Mouse (Mus musculus): ENCODE results near the gene Il9. TPM values are rescaled to one million over a fixed set of nuclear protein-coding genes. Genes with fewer than 3 reads are reported as not detected.

Gene Il9
- polyA plus RNA-seq, 1 experiment from 2014 or later = not detected

DNA sequence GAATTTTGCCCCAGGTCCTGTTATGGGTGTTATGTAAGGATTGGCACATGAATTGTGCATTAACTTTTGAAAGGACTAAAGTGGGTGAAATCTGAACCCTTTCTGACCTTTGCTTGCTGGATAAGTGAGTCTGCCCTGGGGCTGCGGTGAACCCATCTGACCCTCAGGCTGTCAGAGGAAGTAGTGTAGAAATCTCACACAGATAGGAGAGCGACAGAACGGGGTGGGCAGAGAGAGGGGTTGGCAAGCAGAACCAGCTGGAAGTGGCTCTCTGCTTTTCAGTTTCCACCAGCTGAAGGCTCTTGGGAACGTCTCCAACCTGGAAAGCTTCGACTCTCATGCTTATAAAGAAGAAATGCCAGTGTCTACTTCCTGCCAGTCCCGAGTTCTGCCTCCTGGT, 4.8 kb downstream of the Il9 start:
- Histone ChIP-seq H3K27ac (ENCODE audit: low read length) (no peak overlapping the region), H3K9ac (replicated peaks; ENCODE audit: low read depth, low read length) (no peak overlapping the region), H3K4me1 (replicated peaks; ENCODE audit: control insufficient read depth, insufficient read depth, low read length) (peaks cover 11% of the 10 kb centered on the region), H3K27me3 (replicated peaks; ENCODE audit: control insufficient read depth, insufficient read depth, low read length) (no peaks in the 10 kb centered on the region), H3K9me3 (ENCODE audit: control insufficient read depth, low read length) (no peaks in the 10 kb centered on the region), H3K4me2 (ENCODE audit: low read length) (no peak overlapping the region), H3K36me3 (ENCODE audit: control insufficient read depth, insufficient read depth) (no peaks in the 10 kb centered on the region), H3K4me3 (replicated peaks; ENCODE audit: low read length) (no peak overlapping the region)
- peak; percentile 68 for ATAC-seq
- WGBS = 40% methylated on average over 6 of the region's 6 CpGs

DNA sequence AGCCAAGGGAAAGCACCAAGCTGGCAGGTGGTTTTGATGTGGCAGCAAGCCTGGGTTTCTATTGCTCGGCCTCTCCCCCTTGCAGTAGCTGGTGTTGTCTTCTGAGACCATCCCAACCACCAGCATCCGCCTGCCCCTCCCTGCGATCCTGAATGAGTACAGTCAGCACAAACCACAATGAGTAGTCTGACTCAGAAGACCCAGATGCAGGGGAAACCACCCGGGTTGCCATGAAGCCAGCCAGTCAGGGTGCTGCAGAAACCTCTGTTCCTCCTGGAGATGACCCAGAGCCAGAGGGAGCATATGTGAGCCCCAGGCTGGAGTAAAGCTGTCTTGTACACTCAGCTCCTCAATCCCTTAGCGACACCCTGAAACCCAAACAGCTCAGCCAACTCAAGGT, 5.3 kb downstream of the Il9 start:
- 65% methylated on average over 5 of the region's 5 CpGs for WGBS
- H3K9ac ChIP-seq (replicated peaks; ENCODE audit: low read depth, low read length) = no peak overlapping the region
- no peaks in the 10 kb centered on the region for H3K27me3 ChIP-seq (replicated peaks; ENCODE audit: control insufficient read depth, insufficient read depth, low read length)
- peaks cover 11% of the 10 kb centered on the region for H3K4me1 ChIP-seq (replicated peaks; ENCODE audit: control insufficient read depth, insufficient read depth, low read length)
- no peak overlapping the region for H3K4me2 ChIP-seq (ENCODE audit: low read length)
- H3K9me3 ChIP-seq (ENCODE audit: control insufficient read depth, low read length) = no peaks in the 10 kb centered on the region
- H3K27ac ChIP-seq (ENCODE audit: low read length) = no peak overlapping the region
- H3K36me3 ChIP-seq (ENCODE audit: control insufficient read depth, insufficient read depth) = no peaks in the 10 kb centered on the region
- 0 out of 2 replicates have a peak, but pooled peaks have one; percentile 24 for ATAC-seq
- no peak overlapping the region for H3K4me3 ChIP-seq (replicated peaks; ENCODE audit: low read length)

DNA sequence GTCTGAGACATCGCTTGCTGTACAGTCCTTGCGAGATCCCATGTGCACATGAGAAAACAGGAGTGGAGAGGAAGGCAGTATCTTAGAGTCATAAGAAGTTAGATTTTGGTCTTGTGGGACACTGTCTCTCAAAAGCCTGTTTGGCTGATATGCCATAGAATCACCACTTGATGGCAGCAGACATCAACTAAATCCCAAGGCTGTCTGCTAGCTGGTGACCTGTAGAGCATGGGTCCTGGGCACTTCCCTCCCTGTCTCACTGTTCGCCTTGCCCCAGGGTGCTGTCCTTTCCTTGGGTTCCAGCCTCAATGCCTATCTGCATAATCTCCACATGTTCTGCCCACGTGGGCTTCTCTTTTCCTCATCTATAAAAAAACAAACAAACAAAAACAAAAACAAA, 6.7 kb downstream of the Il9 start:
- Histone ChIP-seq H3K4me3 (replicated peaks; ENCODE audit: low read length) (no peak overlapping the region), H3K27me3 (replicated peaks; ENCODE audit: control insufficient read depth, insufficient read depth, low read length) (no peaks in the 10 kb centered on the region), H3K4me1 (replicated peaks; ENCODE audit: control insufficient read depth, insufficient read depth, low read length) (peaks cover 11% of the 10 kb centered on the region), H3K9ac (replicated peaks; ENCODE audit: low read depth, low read length) (no peak overlapping the region), H3K9me3 (ENCODE audit: control insufficient read depth, low read length) (no peaks in the 10 kb centered on the region), H3K4me2 (ENCODE audit: low read length) (no peak overlapping the region), H3K27ac (ENCODE audit: low read length) (no peak overlapping the region), H3K36me3 (ENCODE audit: control insufficient read depth, insufficient read depth) (no peaks in the 10 kb centered on the region)
- 35% methylated on average over 4 of the region's 4 CpGs for whole genome bisulfite sequencing
- ATAC-seq = peak; percentile 47

GRCm38 (mm10) chr13:56472661-56473060, 9.4 kb downstream of the Il9 start:
- WGBS = 92% methylated on average over 9 of the region's 9 CpGs
- Histone ChIP-seq H3K4me3 (replicated peaks; ENCODE audit: low read length) (no peak overlapping the region), H3K36me3 (ENCODE audit: control insufficient read depth, insufficient read depth) (no peaks in the 10 kb centered on the region), H3K27me3 (replicated peaks; ENCODE audit: control insufficient read depth, insufficient read depth, low read length) (no peaks in the 10 kb centered on the region), H3K9ac (replicated peaks; ENCODE audit: low read depth, low read length) (no peak overlapping the region), H3K4me1 (replicated peaks; ENCODE audit: control insufficient read depth, insufficient read depth, low read length) (peaks cover 6% of the 10 kb centered on the region), H3K4me2 (ENCODE audit: low read length) (no peak overlapping the region), H3K27ac (ENCODE audit: low read length) (no peak overlapping the region), H3K9me3 (ENCODE audit: control insufficient read depth, low read length) (no peaks in the 10 kb centered on the region)
- no peak for ATAC-seq

GRCm38 (mm10) chr13:56471951-56472350, 10.1 kb downstream of the Il9 start:
- H3K27me3 ChIP-seq (replicated peaks; ENCODE audit: control insufficient read depth, insufficient read depth, low read length) = no peaks in the 10 kb centered on the region
- no peak overlapping the region for H3K4me2 ChIP-seq (ENCODE audit: low read length)
- H3K36me3 ChIP-seq (ENCODE audit: control insufficient read depth, insufficient read depth) = no peaks in the 10 kb centered on the region
- no peaks in the 10 kb centered on the region for H3K9me3 ChIP-seq (ENCODE audit: control insufficient read depth, low read length)
- no peak overlapping the region for H3K4me3 ChIP-seq (replicated peaks; ENCODE audit: low read length)
- no peak overlapping the region for H3K27ac ChIP-seq (ENCODE audit: low read length)
- no peak for ATAC-seq
- 73% methylated on average over 9 of the region's 9 CpGs for WGBS
- H3K9ac ChIP-seq (replicated peaks; ENCODE audit: low read depth, low read length) = no peak overlapping the region
- peaks cover 1% of the 10 kb centered on the region for H3K4me1 ChIP-seq (replicated peaks; ENCODE audit: control insufficient read depth, insufficient read depth, low read length)

GRCm38 (mm10) chr13:56471211-56471610, 10.8 kb downstream of the Il9 start:
- no peak overlapping the region for H3K9ac ChIP-seq (replicated peaks; ENCODE audit: low read depth, low read length)
- H3K36me3 ChIP-seq (ENCODE audit: control insufficient read depth, insufficient read depth) = no peaks in the 10 kb centered on the region
- no peaks in the 10 kb centered on the region for H3K27me3 ChIP-seq (replicated peaks; ENCODE audit: control insufficient read depth, insufficient read depth, low read length)
- H3K4me1 ChIP-seq (replicated peaks; ENCODE audit: control insufficient read depth, insufficient read depth, low read length) = no peaks in the 10 kb centered on the region
- H3K4me2 ChIP-seq (ENCODE audit: low read length) = no peak overlapping the region
- no peak for ATAC-seq
- no peak overlapping the region for H3K27ac ChIP-seq (ENCODE audit: low read length)
- 87% methylated on average over 6 of the region's 6 CpGs for WGBS
- H3K4me3 ChIP-seq (replicated peaks; ENCODE audit: low read length) = no peak overlapping the region
- no peaks in the 10 kb centered on the region for H3K9me3 ChIP-seq (ENCODE audit: control insufficient read depth, low read length)

DNA sequence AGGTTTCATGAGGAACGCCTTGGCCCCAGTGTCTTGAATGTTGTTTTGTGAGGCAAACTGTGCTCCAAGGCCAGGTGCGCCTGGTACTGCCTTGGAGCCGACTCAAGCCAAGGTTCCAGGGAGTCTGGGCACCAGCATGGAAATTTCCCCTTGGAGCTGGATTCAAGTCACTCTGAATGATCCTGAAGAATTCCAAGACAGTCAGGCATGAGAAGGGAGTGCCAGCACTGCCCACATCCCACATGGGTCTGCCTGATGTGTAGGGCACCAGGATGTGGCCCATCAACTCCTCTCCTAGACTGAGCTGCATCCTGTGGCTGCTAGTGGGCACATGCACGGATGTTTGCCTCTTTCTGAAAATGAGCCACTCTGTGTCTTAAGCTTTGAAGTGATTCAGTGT, 13.5 kb downstream of the Il9 start:
- H3K9ac ChIP-seq (replicated peaks; ENCODE audit: low read depth, low read length) = no peak overlapping the region
- no peak overlapping the region for H3K4me3 ChIP-seq (replicated peaks; ENCODE audit: low read length)
- H3K27me3 ChIP-seq (replicated peaks; ENCODE audit: control insufficient read depth, insufficient read depth, low read length) = no peaks in the 10 kb centered on the region
- no peaks in the 10 kb centered on the region for H3K4me1 ChIP-seq (replicated peaks; ENCODE audit: control insufficient read depth, insufficient read depth, low read length)
- H3K9me3 ChIP-seq (ENCODE audit: control insufficient read depth, low read length) = no peaks in the 10 kb centered on the region
- H3K27ac ChIP-seq (ENCODE audit: low read length) = no peak overlapping the region
- H3K36me3 ChIP-seq (ENCODE audit: control insufficient read depth, insufficient read depth) = no peaks in the 10 kb centered on the region
- H3K4me2 ChIP-seq (ENCODE audit: low read length) = no peak overlapping the region
- no peak for ATAC-seq
- 91% methylated on average over 4 of the region's 4 CpGs for WGBS

DNA sequence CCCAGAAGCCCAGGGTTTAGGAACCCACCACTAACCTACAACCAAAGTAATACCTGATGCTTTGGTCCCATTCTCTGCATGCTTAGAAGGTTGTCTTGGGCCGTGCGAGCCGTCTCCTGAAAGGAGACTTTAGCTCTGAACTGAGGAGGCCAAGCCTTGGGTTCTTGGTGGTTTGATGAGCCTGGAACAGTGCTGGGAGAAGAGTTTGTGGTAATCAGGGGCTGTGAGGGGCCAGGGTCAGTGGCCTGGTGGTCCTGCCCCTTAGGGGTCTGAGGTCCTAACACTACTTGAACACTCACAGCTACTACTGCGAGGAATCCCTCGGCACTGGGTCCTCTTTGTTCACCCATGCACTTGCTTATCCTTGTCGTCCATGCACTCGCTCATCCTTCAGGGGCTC, 14.3 kb downstream of the Il9 start:
- Histone ChIP-seq H3K9me3 (ENCODE audit: control insufficient read depth, low read length) (no peaks in the 10 kb centered on the region), H3K36me3 (ENCODE audit: control insufficient read depth, insufficient read depth) (no peaks in the 10 kb centered on the region), H3K4me1 (replicated peaks; ENCODE audit: control insufficient read depth, insufficient read depth, low read length) (no peaks in the 10 kb centered on the region), H3K27me3 (replicated peaks; ENCODE audit: control insufficient read depth, insufficient read depth, low read length) (no peaks in the 10 kb centered on the region), H3K27ac (ENCODE audit: low read length) (no peak overlapping the region), H3K4me2 (ENCODE audit: low read length) (no peak overlapping the region), H3K9ac (replicated peaks; ENCODE audit: low read depth, low read length) (no peak overlapping the region), H3K4me3 (replicated peaks; ENCODE audit: low read length) (no peak overlapping the region)
- no peak for ATAC-seq
- 96% methylated on average over 7 of the region's 7 CpGs for WGBS

DNA sequence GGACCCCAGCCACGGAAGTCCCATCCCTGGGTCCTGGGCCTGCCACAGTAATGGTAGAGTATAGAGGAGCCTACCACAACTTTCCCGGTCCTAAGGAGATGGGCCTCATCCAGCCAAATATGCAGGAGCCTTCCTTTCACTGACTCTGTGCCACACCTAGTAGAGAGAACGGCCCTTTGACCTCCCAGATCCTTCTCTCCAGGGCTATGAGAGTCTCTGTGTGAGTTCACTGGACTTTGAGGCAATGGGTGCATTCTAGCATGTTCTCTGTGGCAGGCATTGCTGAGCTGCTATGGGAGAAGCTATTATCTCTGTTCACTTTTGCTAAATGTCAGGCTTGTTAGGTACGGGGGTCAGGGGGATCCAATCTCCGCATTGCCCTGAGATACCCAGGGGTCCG, 18.3 kb downstream of the Il9 start:
- no peak overlapping the region for H3K4me2 ChIP-seq (ENCODE audit: low read length)
- H3K9me3 ChIP-seq (ENCODE audit: control insufficient read depth, low read length) = no peaks in the 10 kb centered on the region
- WGBS = 82% methylated on average over 6 of the region's 6 CpGs
- no peak overlapping the region for H3K27ac ChIP-seq (ENCODE audit: low read length)
- no peak for ATAC-seq
- no peaks in the 10 kb centered on the region for H3K27me3 ChIP-seq (replicated peaks; ENCODE audit: control insufficient read depth, insufficient read depth, low read length)
- no peak overlapping the region for H3K9ac ChIP-seq (replicated peaks; ENCODE audit: low read depth, low read length)
- H3K36me3 ChIP-seq (ENCODE audit: control insufficient read depth, insufficient read depth) = no peaks in the 10 kb centered on the region
- no peaks in the 10 kb centered on the region for H3K4me1 ChIP-seq (replicated peaks; ENCODE audit: control insufficient read depth, insufficient read depth, low read length)
- no peak overlapping the region for H3K4me3 ChIP-seq (replicated peaks; ENCODE audit: low read length)

DNA sequence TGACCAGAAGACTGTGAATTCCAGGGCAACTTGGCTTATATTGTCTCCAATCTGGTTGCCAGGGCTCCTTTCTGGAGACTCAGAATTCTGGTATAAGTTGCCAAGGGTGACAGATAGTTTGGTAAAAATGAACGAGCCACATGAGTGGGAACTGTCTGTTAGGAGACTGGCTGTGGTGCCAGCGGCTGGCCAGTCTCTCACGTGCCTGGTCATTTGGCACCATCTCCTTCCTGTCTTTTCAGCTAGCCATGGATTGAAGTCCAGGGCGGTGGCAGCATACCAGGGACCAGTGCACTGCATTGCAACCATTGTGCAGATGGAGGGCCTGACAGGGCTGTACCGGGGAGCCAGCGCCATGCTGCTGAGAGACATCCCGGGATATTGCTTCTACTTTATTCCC, 18.8 kb downstream of the Il9 start:
- no peak overlapping the region for H3K27ac ChIP-seq (ENCODE audit: low read length)
- H3K9me3 ChIP-seq (ENCODE audit: control insufficient read depth, low read length) = no peaks in the 10 kb centered on the region
- no peaks in the 10 kb centered on the region for H3K4me1 ChIP-seq (replicated peaks; ENCODE audit: control insufficient read depth, insufficient read depth, low read length)
- no peak for ATAC-seq
- H3K9ac ChIP-seq (replicated peaks; ENCODE audit: low read depth, low read length) = no peak overlapping the region
- H3K36me3 ChIP-seq (ENCODE audit: control insufficient read depth, insufficient read depth) = no peaks in the 10 kb centered on the region
- H3K4me3 ChIP-seq (replicated peaks; ENCODE audit: low read length) = no peak overlapping the region
- H3K27me3 ChIP-seq (replicated peaks; ENCODE audit: control insufficient read depth, insufficient read depth, low read length) = no peaks in the 10 kb centered on the region
- WGBS = 75% methylated on average over 7 of the region's 7 CpGs
- H3K4me2 ChIP-seq (ENCODE audit: low read length) = no peak overlapping the region

Data from forebrain, embryonic 16.5 days (tissue).